Mouse (Mus musculus) kidney, postnatal 36 days (tissue): Measurements from ENCODE around the gene Otor.

ENCODE experiments used
- DNase-seq, 2 experiments: peaks; one replicate each; pipeline ENCODE4 v3.0.0; 2021 to 2022; ENCODE audit warnings: mixed read lengths in 2 of 2

Otor gene

DNA sequence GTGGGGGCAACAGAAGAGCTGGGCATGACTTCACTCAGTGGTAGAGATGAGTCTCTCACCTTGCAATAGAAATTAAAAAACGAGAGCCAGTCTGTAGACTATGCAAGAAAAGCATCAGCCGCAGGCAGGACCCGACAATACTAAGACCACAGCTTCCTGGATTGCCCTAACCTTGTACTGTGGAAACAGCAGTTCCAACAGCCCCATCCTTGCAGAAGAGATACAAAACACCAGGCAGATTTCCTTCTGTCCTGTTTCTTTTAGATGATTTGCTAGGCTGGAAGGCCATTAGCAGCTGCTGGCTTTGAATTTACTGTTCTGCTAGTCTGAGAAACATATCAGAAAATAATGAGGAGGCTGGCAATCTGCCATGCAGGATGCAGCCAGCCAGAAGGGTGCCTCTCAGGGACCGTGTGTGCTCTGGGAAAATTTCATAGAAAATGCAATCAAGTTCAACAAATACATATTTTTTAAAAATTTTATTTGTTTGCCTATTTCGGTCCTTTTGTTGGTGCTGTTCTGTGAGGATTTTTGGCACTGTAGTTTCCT is 52.9 kb downstream of the Otor start:
- no peak for DNase-seq
